Mouse (Mus musculus) left cerebral cortex, adult 9 months (tissue): ENCODE measurements around the gene Bves.
A peak's percentile ranks its signal among the peaks of the same experiment; 100 is the strongest.
"Not testable (repeated sequence)": the region's sequence is repeated elsewhere in the genome, so short reads cannot be mapped to it uniquely, and the experiment has no call there.

Experiments used
- DNase-seq, 2 experiments: peaks; one replicate each; pipeline ENCODE4 v3.0.0; 2022; ENCODE audit warnings: low spot score in 2 of 2

The Bves gene

DNA sequence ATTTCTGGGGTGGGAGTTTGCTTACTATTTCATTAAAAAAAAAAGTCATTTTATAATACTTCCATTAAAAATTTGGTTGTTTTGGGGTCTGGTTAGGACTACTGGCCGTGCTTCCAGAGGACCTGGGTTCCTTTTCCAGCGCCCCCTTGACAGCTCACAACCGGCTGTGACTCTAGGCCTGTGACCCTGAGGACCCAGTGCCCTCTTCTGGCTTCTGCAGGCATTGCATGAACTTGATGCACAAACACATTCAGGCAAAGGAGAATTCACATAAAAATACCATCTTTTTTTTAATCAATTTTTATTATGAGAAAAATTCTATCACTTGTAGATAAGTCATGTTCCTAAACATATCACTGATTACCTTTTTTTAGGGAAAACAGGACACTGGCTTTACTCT is 12.6 kb downstream of the Bves start:
- not testable (repeated sequence) for DNase-seq

DNA sequence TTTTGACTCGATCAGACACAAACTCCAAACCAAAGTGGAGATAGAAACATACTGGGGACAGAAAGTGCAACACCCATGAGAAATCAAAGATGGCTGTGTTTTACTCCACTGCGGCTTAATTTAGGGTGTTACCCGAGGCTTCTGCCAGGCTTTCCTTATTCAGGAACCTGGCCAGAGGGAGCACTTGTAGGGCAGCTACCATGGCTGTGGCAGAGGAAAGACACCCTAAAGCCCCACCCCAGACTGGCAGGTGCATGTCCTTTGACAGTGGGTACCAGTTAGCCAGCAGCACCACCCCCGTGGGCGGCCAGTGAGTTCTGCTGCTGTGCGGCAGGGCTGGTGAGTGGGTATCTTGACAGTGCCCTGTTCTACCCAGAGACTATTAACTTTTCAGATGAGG is 20.5 kb downstream of the Bves start:
- DNase-seq = no peak

DNA sequence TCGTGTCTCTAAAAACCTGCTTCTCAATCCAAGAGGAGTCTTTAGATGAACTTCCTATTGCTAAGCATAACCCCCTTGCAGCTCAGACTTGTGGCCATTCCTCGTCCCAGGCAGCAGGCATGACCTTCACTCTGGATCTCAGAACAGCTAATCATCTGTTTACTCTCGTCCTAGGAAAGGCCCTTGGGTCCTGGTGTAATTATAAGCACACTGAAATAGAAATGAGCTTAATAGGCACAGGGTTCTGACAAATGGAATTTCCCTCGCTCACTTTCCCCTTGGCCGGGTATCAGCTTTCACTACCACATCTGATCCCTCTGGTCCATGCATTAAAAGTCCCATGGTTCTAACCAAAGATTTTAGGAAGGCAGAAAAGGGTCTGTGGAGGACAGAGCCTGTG is 27.8 kb downstream of the Bves start:
- no peak for DNase-seq

GRCm38 (mm10) chr10:45366987-45367705 is 31.6 kb downstream of the Bves start:
- DNase-seq = no peak

GRCm38 (mm10) chr10:45369639-45370038 is 34.1 kb downstream of the Bves start:
- no peak for DNase-seq

DNA sequence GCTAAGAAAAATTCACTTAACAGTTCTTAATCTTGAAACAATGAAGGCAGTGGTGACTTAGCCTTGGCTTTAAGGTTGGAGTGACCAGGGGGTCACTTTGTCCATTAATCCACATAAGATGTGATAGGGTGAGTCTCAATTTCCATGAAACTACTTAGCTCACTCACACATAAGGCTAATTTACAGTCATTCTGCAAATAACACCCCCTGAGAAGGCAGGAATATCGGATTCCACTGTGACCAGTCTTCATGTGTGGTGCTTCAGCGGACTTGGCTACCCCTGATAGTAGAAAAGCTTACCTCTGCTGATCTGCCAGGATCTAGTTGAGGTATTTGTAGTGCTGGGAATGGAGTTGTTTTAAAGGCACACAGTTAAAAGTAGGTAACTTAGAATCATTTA is 35.0 kb downstream of the Bves start:
- no peak for DNase-seq

- DNase-seq = peak; percentile 23 to 83
These were observed 37.6 kb downstream of the Bves start for GRCm38 (mm10) chr10:45372994-45373692.

GRCm38 (mm10) chr10:45378269-45378668 is 42.7 kb downstream of the Bves start:
- DNase-seq = no peak

DNA sequence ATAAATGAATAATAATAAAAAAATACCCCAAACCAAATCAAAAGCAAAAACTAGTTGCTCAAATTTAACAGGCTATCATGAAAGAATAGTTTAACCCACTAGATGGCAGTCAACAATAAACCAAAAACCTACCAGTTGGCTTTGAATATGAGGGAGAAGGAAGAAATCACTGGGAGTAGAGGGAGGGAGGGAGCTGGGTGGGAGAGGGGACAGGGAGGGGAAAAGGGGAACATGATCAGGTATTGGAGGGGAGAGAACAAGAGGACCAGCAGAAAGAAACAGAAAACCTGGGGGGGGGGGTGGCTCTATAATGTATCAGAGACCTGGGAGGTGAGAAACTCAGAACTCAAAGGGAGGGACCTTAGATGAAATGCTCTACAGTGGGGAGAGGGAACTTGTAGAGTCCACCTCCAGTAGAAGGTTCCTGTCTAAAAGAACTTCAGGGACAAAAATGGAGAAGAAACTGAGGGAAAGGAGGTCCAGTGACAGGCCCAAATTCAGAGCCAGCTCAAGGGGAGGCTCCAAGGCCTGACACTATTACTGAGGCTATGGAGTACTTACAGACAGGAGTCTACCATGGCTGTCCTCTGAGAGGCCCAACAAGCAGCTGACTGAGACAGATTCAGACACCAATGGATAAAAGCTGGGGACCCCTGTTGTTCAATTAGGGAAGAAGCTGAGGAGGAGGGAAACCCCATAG is 46.5 kb downstream of the Bves start:
- no peak for DNase-seq

- DNase-seq = no peak
These were observed 47.0 kb downstream of the Bves start for GRCm38 (mm10) chr10:45382637-45382958.

DNA sequence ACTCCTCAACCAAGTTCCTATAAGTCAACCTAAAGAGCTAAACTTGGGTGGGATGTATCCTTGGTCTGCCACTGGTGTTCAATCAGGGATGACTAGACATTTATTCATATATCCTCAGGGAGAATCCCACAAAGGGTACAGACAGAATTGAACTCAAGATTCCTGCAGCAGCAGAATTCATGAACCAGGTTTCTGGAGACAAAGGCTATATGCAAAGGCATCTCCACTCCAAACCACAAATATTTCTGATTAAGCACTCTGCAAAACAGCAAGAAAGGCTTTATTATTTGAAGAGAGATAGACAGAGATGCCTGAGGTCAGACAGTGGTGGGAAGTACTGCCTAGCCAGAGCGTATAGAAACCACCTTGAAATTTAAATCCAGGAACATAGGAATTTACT is 62.6 kb downstream of the Bves start:
- no peak for DNase-seq

GRCm38 (mm10) chr10:45399702-45400243 is 64.2 kb downstream of the Bves start:
- DNase-seq = no peak

DNA sequence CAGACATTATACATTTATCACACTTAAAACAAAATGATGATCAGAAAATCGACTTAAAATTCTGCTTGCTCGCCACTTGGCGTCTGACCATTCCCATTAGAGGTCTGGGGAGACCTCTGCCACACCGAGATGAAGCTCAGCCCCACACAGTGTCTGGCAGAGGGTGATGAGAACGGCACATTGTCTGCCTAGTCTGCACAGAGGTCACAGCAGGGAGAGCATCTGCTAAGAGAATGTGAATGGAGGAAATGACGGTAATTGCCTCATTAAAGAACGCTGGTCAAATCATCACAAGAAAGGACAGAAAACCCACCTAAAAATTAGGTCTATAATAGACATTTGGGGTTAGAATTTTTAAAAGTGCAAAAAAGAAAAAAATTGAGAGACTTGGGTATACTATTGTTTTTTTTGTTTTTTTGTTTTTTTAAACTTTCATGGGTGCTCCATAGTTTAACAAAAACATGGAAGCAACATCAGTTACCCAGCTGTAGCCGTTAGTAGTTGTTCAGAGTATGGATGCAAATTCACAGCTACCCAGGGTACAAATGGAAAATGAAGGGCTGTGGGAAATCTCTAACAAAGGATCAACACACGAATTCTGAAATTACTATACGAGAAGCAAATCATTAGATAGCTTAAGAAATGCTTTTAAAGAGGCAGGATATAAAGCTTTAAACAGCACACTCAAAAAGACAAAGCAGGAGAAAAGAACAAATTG is 75.2 kb downstream of the Bves start:
- DNase-seq = no peak

GRCm38 (mm10) chr10:45411741-45412140 is 76.2 kb downstream of the Bves start:
- no peak for DNase-seq

DNA sequence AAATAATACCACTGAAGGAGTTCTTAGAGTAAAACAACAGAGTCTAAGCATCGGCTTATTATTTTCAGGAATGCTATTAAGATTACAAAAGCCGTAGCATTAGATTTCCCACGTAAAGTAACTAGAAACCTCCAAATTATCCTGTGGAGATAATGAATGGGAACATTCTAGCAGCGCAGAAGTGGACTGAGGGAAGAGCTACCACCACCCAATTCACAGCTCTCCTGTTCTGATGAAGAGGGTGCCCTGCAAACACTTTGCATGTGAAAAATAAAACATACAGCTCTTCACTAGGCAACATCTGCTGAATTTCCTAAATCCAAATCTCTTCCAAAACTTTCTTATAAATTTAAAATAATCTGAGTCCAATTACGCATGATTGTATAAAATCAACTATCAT is 76.6 kb downstream of the Bves start:
- DNase-seq = no peak
